Mouse (Mus musculus) fat pad, adult 2 months (tissue): ENCODE results near the gene Abcc12.

ENCODE experiments used
- DNase-seq: peaks from one replicate; pipeline ENCODE4 v3.0.0-alpha.2; 2011; ENCODE audit warnings: low read depth, low spot score; ENCODE audit errors: extremely low read depth

Abcc12 gene

DNA sequence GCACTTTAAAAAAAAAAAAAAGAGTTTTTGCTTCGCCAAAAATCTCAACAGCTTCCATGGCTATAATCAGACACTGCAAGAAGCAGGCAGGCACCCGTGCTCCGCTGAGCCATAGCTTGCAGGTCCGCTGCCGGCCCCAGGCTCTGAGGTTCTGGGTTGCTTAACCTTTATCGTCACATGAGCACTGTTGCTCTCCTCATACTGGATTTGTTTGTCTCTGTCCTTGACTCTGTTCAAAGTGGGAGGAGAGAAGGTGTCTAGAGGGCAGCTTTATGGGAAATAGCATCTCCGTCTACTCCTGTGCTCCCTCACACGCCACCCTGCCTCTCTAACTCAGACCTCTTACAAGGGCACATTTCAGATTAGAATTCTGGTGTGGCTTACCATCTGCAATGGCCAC, 1.8 kb downstream of the Abcc12 start:
- no peak for DNase-seq

DNA sequence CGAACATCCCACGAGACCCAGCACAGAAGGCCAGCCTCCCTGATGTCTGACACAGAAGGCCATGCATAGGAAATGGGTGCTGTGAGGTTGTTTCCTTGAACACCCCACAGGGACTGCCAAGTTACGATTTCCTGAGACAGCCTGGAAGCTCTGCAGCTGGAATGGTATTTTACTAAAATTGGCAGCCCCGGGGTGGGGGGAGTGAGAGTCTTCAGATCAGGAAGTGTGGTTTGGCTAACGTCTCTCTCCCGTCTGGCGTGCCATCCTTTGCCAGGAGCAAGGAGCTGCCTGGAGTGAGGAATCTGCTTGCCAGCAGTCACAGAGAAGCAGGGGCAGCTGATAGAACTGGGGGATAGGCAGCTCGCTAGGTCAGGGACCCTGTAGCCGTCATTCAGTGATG, 2.4 kb downstream of the Abcc12 start:
- DNase-seq: no peak

DNA sequence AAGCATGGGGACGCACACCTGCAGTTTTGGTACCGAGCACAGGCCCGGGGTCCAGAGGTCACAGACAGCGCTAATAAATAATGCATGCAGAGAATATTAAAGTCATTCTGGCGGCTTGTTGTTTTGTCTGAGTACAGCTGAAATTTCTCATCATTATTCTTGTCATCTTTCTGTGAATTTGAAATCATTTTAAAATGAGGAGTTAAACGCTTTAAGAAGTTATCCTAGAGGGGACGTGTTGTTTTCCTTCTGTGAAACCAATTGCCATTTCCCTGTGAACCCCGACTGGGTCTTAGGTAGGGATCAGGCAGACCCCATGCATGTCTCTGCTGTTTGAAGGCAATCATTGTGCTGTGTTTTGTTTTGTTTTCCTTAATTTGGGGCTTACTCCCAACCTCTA, 2.9 kb downstream of the Abcc12 start:
- DNase-seq: no peak

DNA sequence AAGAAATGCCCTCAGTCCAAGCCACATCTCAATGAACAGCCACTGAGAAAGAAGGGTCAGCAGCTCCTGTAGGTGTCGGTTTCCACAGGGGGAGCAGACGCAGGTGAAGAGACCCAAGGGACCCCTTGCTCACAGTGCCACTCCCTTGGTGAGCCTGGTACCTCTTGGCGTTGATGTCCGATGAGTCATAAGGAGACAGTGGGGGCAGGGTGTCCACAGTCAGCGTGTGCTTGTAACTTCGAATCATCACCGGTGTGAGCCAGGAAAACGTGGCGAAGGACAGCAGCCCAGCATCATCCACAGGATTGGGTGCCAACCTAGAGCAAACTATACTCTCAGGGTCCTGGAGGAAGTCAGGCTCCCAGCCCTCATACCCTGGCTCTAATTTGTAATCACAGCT, 16.8 kb downstream of the Abcc12 start:
- DNase-seq: no peak

DNA sequence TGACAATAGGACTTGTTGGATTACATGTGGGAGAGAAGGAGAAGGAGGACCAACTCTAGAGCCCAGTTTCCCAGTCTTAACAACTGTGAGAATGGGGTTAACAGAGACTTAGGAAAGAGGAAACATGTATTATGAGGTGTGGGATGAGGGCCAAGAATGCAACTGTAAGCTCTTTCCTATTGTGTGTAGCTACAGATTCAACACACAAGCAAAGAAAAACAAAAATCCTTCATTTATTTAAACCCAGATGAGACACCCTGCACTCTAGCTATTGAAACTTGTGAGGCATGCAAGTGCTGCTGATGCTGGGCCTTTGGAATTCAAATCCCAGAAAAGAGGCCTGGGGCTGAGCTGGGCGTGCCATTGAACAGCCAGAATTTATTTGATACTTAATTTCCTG, 18.7 kb downstream of the Abcc12 start:
- no peak for DNase-seq

DNA sequence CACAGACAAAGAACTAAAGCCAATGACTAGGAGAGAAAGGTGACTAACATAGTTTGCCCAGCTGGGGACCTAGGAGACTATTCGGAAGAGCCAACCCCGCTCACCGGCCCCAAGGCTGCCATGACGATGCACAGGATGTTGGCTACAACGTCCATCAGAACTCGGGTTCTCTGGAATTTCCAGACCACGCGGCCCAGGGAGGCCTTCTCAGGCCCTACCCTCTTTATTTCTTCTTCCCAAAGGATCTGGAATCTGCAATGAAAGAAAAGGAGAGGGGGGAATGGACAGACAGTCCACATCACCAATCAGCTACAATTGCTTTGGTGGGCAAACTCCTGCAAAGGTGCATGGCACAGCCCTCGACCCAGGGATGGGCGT, 19.8 kb downstream of the Abcc12 start:
- no peak for DNase-seq

DNA sequence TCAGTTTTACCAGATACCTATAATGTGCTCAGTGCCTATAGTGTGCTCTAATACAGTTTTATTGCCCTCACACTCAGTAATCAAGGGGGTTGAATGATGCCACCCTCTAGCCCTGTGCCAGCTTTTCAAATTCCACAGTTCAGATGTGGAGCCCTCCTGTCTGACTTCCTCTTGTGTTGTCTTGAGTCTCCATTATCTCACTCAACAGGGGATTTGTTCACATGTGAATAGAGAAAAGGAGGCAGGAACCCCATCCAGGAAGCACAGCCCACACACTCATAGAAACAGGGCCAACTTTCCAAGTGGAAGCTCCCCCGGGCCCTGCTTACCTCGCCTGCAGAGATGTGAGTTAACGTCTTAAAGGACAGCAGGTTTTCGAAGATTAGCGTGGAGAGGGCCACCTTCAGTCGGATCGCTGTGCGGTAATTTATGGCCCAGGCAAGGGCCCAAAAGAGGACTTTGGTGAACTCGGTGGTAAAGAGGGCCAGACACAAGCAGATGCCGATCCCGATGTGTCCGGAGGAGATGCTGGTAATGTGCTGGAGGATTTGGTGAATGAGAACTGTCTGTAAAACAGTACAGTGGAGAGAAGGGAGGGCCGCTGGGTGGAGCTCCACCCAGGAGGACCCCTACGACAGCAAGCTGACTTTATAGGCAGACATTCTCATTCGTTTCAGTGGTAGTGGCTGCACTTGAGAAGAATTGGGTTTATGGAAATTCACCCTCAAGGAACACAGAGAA, 20.4 kb downstream of the Abcc12 start:
- DNase-seq: no peak

DNA sequence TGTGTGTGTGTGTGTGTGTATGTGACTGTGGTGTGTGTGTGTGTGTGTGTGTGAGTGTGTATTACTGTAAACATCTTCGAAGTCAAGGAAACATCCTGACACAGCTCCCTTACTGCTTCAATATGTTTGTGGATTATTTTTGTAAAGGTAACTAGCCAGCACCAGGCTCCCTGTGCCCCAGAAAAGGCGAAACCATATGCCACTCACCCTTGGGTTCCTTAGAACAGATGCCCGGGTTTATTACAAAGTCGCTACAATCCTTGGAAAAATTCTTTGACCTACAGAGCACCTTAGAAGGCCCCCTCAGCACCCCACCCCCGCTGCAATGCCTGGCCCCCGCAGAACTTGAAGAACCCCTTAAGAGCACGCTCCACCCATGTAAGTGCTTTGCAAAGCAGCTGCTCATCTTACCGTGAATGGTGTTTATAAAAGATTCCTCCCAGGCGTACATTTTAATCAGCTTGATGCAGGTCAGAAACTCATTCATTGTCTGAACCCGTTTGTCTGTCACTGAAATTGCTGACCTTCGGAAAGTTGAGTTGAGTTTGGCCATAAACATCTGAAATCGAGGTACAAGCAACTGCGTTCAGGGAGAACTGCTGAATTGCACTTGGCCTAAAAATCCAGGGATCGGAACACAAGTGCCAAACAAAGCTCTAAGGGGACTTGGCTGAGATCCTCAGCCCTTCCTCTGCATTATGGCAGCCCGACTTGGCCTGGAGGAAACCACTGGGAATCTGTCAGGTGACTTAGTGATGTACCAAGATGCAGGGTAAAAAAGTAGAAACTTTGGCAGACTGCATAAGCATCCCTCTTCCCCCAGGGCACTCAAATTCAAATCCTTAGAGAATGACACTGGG, 23.1 kb downstream of the Abcc12 start:
- DNase-seq: no peak

DNA sequence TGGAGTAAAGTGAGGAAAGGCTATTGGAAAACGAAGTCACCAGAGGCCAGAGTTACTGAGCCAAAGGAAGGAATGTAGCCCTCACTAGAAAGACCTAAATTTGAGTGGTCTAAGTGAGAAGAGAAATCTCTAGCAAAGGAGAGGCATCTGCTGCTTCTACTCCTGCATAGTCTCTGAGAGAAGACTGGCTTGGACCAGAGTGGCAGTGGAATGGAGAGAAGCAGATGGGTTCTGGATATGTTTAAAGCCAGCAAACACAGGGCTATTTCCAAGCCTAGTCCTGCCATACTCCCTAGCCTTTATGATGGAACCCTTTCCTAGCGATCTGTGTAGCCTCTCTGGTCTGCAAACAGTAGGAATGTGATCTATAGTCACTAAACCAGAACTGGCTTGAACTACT, 24.9 kb downstream of the Abcc12 start:
- no peak for DNase-seq

DNA sequence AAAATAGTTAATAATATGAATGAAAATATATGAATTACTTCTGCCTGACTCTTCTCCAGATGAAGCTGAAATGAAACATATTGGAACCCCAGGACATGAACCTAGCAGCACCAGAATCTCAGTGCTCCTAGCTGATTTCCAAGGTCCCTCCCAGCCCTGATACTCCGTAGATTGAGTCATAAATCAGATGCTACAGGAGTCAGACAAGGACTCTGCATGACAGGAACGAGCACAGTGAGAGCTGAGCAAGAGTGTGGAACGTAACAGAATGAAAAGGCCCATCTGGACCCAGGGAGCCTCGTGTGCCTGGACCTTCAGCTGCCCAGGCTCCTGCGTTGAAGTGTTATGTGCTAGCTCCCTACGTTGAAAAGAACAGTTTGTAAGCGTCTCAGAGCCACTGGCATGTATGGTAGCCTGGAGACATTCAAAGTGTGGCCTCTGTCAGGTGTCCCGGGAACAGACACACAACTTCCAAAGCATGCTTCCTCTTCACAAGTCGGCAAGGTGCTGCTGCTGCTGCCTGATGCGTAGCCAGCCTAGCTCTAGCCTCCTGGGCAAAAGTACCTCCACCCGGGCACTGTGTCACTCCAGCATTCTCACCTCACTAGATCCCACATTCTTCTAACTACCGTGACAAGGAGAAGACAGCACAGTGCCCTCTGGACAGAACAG, 26.1 kb downstream of the Abcc12 start:
- no peak for DNase-seq

DNA sequence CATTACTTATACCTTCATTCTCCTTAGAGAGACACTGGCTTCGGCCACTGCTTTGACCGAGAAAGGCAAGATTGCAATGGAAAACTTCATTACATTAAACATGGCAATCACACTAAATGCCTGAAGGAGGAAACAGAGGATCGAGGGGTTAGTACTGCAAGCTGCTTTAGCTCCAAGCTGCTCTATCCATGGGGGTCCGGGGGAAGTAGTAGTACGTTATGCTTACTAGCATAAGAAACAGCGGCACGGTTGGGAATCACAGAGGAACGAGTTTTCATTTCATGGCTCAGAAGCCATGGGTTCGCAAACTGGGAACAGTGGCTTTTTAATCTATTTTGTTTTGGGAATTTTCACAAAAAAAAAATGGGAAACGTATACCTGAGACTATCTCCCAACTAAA, 30.0 kb downstream of the Abcc12 start:
- no peak for DNase-seq

DNA sequence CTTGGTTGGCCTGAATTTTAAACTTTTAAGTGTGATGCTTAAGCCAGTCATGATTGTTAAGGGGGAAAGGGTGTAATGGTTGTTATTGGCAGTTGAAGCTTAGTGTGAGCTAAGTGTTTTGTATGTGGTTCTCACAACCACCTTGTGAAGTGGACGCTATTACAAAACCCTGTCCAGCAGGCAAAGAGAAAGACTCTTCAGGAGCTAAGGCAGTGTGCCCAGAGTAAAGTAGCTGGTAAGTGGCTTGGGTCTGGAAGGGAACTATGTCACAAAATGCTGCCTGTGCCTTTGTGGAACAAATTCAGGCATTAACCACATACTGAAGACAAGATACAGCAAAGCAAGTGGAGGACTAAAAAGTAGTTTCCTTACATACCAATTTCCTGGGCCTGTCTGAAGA, 34.5 kb downstream of the Abcc12 start:
- no peak for DNase-seq

DNA sequence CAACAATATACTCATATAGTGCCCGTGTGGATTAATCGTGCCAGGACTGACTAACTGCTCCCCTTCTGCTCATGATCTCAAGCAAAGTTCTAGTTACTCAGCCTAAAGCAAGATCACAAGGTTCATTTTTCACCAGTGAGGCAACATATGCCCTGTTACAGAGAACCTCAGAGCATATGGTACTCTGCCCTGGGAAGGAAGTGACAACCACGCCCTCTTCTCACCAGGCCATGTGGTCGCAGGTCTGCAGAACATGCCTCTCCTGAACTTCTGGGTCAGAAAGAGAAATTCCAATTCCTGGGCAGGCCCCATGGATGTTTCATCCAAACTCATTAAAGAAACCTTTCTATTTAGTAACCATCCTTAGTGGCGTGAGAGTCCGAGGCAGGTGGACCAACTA, 39.6 kb downstream of the Abcc12 start:
- no peak for DNase-seq

DNA sequence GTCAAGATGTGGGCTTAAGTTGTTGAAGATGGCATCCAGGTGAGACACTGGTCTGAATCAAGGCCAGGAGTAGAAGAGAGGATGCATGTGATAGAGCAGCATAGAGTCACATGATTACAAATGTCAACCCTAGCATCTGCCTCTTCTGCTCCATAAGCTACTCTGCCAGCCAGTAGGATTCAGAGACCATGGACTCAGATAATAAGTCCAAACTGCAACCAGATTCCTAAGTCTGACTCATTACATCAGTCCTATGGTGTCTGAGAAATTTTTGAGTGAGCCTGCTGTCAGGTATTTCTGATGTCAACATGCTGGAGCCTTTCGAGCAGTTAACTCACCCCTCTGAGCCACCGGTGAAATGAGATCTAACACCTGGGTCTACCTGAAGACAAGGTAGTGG, 40.1 kb downstream of the Abcc12 start:
- DNase-seq: no peak

DNA sequence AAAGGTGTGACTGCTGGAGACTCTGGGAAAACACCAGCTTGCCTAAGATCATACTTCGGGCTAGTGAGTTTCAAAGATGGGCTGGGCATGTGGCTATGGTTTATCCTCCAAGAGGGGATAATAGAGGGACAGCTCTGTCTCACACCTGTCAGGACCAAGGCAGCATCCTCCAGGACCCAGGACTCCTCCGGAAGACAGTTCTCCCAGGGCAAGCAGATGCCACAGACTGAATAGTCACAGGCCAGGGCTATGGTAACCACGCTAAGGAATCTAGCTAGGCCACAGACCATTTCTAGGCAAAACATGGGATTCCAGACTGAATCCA, 43.9 kb downstream of the Abcc12 start:
- DNase-seq: no peak

DNA sequence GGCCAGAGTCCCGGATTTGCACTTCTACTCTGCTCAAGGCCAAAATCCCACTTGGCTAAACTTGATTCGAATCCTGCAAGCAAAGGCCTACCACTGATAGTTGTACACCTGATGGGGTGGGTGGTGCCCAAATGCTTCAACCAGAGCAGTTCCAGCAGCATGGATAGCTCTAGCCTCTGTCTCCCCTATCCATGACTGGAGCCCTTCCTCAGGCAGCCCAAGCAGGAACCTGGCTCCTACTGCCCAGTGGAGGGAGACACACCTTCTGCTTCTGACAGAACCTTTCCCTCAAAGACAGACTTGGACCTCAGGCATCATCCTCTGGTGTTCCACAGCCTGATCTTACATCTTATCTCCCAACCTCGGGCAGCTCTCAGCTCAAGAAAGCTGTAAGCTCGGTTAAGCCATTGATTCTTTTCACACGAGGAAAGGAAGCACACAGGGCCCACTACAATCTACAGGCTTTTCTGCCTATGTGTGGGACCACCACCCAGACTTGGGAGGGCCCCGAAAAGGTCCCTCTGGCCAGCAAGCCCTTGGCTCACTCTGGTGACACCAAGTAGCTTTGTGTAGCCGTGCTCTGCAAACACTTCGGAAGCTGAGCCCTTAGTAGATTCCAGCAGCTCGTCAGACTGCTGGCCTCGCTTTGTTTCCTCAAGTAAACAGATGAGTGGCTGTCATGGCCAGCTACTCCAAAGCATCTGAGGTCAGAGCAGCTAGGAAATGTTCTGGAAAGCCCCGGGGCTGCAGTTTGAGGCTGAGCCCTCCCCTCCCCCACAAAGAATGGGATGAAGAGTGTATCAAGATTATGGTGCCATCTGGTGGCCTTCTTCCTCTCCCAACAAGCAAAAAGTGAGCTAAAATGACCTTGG, 44.5 kb downstream of the Abcc12 start:
- DNase-seq: no peak

DNA sequence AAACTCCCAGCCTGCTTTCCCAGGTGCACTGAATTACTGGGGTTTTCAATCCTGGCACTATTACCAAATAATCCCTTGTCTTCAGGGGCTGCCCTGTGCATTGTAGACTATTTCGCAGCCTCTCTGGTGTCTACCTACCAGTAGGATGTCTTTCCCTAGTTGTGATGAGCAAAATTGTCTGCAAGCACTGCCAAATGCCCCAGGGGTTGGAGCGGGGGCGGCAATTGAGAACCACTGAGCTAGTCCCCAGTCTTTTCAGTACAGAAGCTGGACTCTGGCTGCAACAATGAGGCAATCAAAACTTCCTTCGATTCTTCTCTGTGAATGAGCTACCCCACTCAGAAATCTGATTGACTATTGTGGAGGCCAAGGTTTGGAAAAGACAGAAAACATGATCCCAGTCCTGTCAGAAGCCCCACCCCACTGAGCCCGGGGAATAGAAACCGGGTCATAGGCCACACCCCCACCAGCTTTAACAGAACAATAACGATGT, 45.4 kb downstream of the Abcc12 start:
- no peak for DNase-seq

DNA sequence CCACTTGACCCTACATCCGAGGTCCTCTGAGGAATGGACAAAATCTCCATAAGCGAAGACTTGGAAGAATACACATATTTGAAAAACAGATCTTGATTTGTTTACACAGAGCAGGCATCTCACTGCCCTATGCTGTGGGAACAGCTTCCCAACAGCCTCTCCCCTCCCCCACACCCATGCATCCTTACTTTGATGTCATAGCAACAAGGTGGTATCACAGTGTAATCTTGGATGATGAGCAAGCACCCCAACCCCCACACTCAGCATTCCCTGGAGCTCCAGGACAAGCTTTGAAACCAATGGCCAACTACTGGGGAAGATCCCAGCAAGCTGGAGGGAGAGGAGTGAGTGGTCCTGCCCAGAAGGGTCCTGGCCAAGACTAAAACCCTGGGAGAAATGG, 50.8 kb downstream of the Abcc12 start:
- no peak for DNase-seq

DNA sequence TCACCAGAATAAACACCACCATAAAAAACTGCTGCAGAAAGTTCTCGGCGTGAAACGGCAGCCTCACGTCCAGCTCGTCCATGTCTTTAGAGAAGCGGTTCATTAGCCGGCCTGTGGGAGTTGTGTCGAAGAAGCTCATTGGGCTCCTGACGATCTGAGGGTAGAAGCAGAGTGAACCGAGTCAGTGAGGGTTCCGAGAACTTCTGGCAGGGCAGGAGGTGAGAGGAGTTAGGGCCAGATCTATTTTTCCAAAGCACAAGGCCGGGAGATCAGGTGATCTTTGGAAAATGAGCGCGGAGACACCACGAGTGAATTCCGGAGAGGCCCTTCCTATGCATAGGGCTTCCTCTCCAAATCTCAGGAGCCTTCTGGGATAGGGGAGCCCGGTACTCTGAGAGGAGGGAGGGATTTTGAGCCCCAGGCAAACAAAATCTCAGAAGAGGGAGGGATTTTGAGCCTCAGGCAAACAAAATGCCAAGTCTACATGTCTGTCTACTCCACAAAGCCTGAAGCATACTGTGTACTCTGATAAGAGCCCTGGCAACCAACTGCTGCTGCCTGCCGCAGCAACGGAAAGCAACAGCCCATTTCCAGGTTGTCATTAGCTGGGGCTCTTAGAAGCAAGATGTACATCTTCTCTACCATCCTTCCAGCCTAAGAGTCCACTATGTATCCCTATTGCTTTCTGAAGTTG, 53.0 kb downstream of the Abcc12 start:
- DNase-seq: no peak

DNA sequence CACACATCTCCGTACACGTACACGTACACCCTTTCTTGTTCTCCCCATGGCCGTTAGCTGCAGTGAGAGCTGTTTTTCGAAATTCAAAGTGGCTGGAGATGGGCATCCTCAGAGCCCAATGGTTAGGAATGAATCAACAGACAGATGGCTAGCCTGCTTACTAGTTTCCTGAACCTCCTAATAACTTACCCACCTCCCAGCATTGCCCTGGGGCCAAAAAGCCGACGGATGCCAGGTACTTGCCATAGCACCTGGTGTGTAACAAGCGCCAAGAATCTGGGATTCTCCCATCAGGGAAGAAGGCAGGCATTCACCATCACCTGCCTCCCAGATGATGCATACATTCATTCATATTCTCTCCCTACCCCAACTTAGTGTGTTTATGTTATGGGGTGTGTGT, 53.7 kb downstream of the Abcc12 start:
- DNase-seq: no peak
